Mouse (Mus musculus) small intestine, adult 2 months (tissue): ENCODE measurements around the gene Patj.

Source experiments
- CTCF ChIP-seq: fragments of 200-500 bp; IDR thresholded peaks from 2 replicates; pipeline ENCODE4 v1.5.1; 2012; ENCODE audit warnings: low read depth, mild to moderate bottlenecking, control low read depth, inconsistent platforms, low read length, moderate library complexity, mixed read lengths; ENCODE audit not compliant: insufficient replicate concordance, insufficient read length; ENCODE audit errors: extremely low read depth
- POLR2A ChIP-seq: fragments of 200-500 bp; IDR thresholded peaks from 2 replicates; pipeline ENCODE4 v1.6.1; 2012; ENCODE audit warnings: low read depth, mild to moderate bottlenecking, control low read depth, inconsistent platforms, low read length, moderate library complexity

DNA sequence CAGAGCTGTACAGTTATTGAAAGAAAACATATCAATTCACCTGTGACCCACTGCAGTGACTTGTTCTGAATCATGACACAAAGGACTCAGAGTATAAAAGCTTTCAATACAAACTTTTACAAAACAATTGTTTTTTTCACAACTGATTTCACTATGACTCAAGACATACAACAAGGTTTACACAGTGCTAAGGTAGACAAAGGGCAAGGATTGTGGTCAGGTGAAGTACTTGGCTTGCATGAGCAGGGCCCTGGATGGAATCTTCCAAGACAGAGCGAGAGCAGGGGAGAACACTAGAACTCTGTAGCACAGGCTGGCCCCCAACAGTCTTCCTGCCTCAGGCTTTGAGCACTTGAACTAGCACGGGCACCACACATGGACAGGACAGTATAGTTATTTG, 18.6 kb upstream of the Patj start:
- no peak for TF ChIP-seq POLR2A
- TF ChIP-seq CTCF = no peak
